Mouse (Mus musculus): ENCODE data around the gene Mum1l1. TPM values are rescaled to one million over a fixed set of nuclear protein-coding genes. Genes with fewer than 3 reads are reported as not detected.

Mum1l1 gene
- polyA plus RNA-seq, 2 experiments = 17.2 to 52.6 TPM

- ATAC-seq (ENCODE audit: low FRiP score, low read depth) (no peak), DNase-seq (ENCODE audit: low spot score) (no peak)
- Histone ChIP-seq H3K27me3 (ENCODE audit: control insufficient read depth, insufficient read depth, low read length) (no peaks in the 10 kb centered on the region), H3K27ac (replicated peaks; ENCODE audit: low read depth, low read length) (no peak overlapping the region), H3K4me3 (replicated peaks; ENCODE audit: low read length) (no peak overlapping the region), H3K4me2 (replicated peaks; ENCODE audit: low read depth, low read length, severe bottlenecking) (no peak overlapping the region), H3K9ac (ENCODE audit: low read depth, low read length, severe bottlenecking) (no peak overlapping the region), H3K4me1 (ENCODE audit: control insufficient read depth, insufficient read depth, low read length) (no peaks in the 10 kb centered on the region), H3K9me3 (ENCODE audit: control insufficient read depth, low read length) (no peaks in the 10 kb centered on the region), H3K36me3 (ENCODE audit: control insufficient read depth, insufficient read depth, low read length) (no peaks in the 10 kb centered on the region)
- WGBS = 71% methylated on average over 4 of the region's 4 CpGs
- no peak for TF ChIP-seq POLR2A (IDR thresholded peaks at IDR 0.05; ENCODE audit: borderline replicate concordance, extremely low read depth, insufficient read depth, insufficient read length)
Measured at GRCm38 (mm10) chrX:139220830-139221229, 11.0 kb downstream of the Mum1l1 start.

DNA sequence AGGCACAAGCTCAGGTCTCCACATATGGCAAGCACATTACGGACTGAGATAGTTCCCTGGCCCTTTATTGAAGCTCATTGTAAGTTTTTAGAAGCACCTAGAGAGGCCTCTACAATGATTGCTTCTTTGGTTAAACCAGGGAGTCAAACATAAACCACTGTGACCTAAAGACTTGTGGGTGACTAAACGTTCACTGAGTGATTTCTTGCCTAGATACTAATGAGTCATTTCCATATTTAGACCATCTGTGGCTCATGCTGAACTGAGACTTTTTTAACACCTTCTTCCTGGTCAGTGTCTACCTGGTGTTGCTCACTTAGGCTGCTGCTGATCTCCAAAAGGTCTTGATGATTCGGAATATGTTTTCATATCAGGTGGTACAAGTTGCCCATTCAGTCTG is 12.1 kb downstream of the Mum1l1 start:
- Histone ChIP-seq H3K9me3 (ENCODE audit: control insufficient read depth, low read length) (no peaks in the 10 kb centered on the region), H3K36me3 (ENCODE audit: control insufficient read depth, insufficient read depth, low read length) (no peaks in the 10 kb centered on the region), H3K27me3 (ENCODE audit: control insufficient read depth, insufficient read depth, low read length) (no peaks in the 10 kb centered on the region), H3K27ac (replicated peaks; ENCODE audit: low read depth, low read length) (no peak overlapping the region), H3K4me3 (replicated peaks; ENCODE audit: low read length) (no peak overlapping the region), H3K9ac (ENCODE audit: low read depth, low read length, severe bottlenecking) (no peak overlapping the region), H3K4me1 (ENCODE audit: control insufficient read depth, insufficient read depth, low read length) (no peaks in the 10 kb centered on the region), H3K4me2 (replicated peaks; ENCODE audit: low read depth, low read length, severe bottlenecking) (no peak overlapping the region)
- no peak for TF ChIP-seq POLR2A (IDR thresholded peaks at IDR 0.05; ENCODE audit: borderline replicate concordance, extremely low read depth, insufficient read depth, insufficient read length)
- DNase-seq (ENCODE audit: low spot score) (no peak), ATAC-seq (ENCODE audit: low FRiP score, low read depth) (no peak)
- WGBS = 78% methylated on average over 3 of the region's 3 CpGs

DNA sequence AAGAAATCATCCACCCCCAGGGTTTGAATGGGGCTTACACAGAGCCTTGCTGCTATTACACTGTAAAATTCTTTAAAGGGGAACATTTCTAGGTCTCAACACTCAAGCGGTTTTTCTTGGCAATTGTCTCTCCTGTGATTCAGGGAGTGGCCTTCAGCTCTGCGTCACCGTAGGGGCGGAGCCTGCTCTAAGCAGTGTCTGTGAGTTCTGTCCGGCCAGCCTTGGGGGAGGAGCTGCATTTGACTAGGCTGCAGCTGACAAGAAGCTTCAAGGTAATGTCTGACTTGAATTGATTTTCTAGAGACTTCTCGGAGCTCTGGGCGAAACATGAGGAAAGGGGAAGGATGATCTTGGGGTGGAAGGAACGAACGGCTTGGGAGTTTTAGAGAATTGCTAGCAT is 21.3 kb downstream of the Mum1l1 start:
- DNase-seq (ENCODE audit: low spot score) (peak; percentile 58), ATAC-seq (ENCODE audit: low FRiP score, low read depth) (peak; percentile 80)
- Histone ChIP-seq H3K4me1 (ENCODE audit: control insufficient read depth, insufficient read depth, low read length) (no peaks in the 10 kb centered on the region), H3K9ac (ENCODE audit: low read depth, low read length, severe bottlenecking) (no peak overlapping the region), H3K4me2 (replicated peaks; ENCODE audit: low read depth, low read length, severe bottlenecking) (0 out of 2 replicates have a peak overlapping the region, but pooled peaks have one; percentile 2), H3K9me3 (ENCODE audit: control insufficient read depth, low read length) (no peaks in the 10 kb centered on the region; the same call in 1 of the 2 replicates), H3K27me3 (ENCODE audit: control insufficient read depth, insufficient read depth, low read length) (no peaks in the 10 kb centered on the region), H3K36me3 (ENCODE audit: control insufficient read depth, insufficient read depth, low read length) (peaks cover 9% of the 10 kb centered on the region; the same call in 1 of the 2 replicates), H3K27ac (replicated peaks; ENCODE audit: low read depth, low read length) (no peak overlapping the region), H3K4me3 (replicated peaks; ENCODE audit: low read length) (no peak overlapping the region)
- WGBS = 39% methylated on average over 9 of the region's 9 CpGs
- no peak for TF ChIP-seq POLR2A (IDR thresholded peaks at IDR 0.05; ENCODE audit: borderline replicate concordance, extremely low read depth, insufficient read depth, insufficient read length)

- no peak for DNase-seq (ENCODE audit: low spot score)
Measured at GRCm38 (mm10) chrX:139247294-139247693, 37.5 kb downstream of the Mum1l1 start.

GRCm38 (mm10) chrX:139257072-139257471 is 47.2 kb downstream of the Mum1l1 start:
- Histone ChIP-seq H3K27me3 (ENCODE audit: control insufficient read depth, insufficient read depth, low read length) (no peaks in the 10 kb centered on the region), H3K36me3 (ENCODE audit: control insufficient read depth, insufficient read depth, low read length) (no peaks in the 10 kb centered on the region), H3K4me1 (ENCODE audit: control insufficient read depth, insufficient read depth, low read length) (no peaks in the 10 kb centered on the region), H3K4me2 (replicated peaks; ENCODE audit: low read depth, low read length, severe bottlenecking) (no peak overlapping the region), H3K4me3 (replicated peaks; ENCODE audit: low read length) (no peak overlapping the region), H3K9me3 (ENCODE audit: control insufficient read depth, low read length) (no peaks in the 10 kb centered on the region), H3K9ac (ENCODE audit: low read depth, low read length, severe bottlenecking) (no peak overlapping the region), H3K27ac (replicated peaks; ENCODE audit: low read depth, low read length) (no peak overlapping the region)
- DNase-seq (ENCODE audit: low spot score) (no peak), ATAC-seq (ENCODE audit: low FRiP score, low read depth) (no peak)
- no peak for TF ChIP-seq POLR2A (IDR thresholded peaks at IDR 0.05; ENCODE audit: borderline replicate concordance, extremely low read depth, insufficient read depth, insufficient read length)
- 87% methylated on average over 10 of the region's 10 CpGs for WGBS

More at GRCm38 (mm10) chrX:139247294-139247693, 37.5 kb downstream of the Mum1l1 start:
- Histone ChIP-seq H3K4me3 (replicated peaks; ENCODE audit: low read length) (no peak overlapping the region), H3K4me2 (replicated peaks; ENCODE audit: low read depth, low read length, severe bottlenecking) (no peak overlapping the region), H3K9ac (ENCODE audit: low read depth, low read length, severe bottlenecking) (no peak overlapping the region), H3K4me1 (ENCODE audit: control insufficient read depth, insufficient read depth, low read length) (no peaks in the 10 kb centered on the region), H3K36me3 (ENCODE audit: control insufficient read depth, insufficient read depth, low read length) (no peaks in the 10 kb centered on the region), H3K27me3 (ENCODE audit: control insufficient read depth, insufficient read depth, low read length) (no peaks in the 10 kb centered on the region), H3K9me3 (ENCODE audit: control insufficient read depth, low read length) (no peaks in the 10 kb centered on the region), H3K27ac (replicated peaks; ENCODE audit: low read depth, low read length) (no peak overlapping the region)
- ATAC-seq (ENCODE audit: low FRiP score, low read depth) = no peak
- TF ChIP-seq POLR2A (IDR thresholded peaks at IDR 0.05; ENCODE audit: borderline replicate concordance, extremely low read depth, insufficient read depth, insufficient read length) = no peak
- 88% methylated on average over 3 of the region's 3 CpGs for WGBS

DNA sequence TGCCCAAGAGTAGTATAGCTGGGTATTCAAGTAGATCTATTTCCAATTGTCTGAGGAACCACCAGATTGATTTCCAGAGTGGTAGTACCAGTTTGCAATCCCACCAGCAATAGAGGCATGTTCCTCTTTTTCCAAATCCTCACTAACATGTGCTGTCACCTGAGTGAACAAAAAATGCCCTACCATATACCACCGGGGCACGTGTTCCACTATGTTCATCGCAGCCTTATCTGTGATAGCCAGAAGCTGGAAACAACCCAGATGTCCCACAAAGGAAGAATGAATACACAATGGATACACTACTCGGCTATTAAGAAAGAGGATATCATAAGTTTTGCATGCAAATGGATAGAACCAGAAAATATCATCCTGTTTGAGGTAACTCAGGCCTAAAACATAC is 72.1 kb downstream of the Mum1l1 start:
- no peaks in the 10 kb centered on the region for H3K9me3 ChIP-seq (ENCODE audit: control insufficient read depth, low read length)
- no peak overlapping the region for H3K9ac ChIP-seq (ENCODE audit: low read depth, low read length, severe bottlenecking)
- no peaks in the 10 kb centered on the region for H3K4me1 ChIP-seq (ENCODE audit: control insufficient read depth, insufficient read depth, low read length)
- 92% methylated on average over 4 of the region's 4 CpGs for WGBS
- H3K4me2 ChIP-seq (replicated peaks; ENCODE audit: low read depth, low read length, severe bottlenecking) = no peak overlapping the region
- H3K27ac ChIP-seq (replicated peaks; ENCODE audit: low read depth, low read length) = no peak overlapping the region
- no peak for DNase-seq (ENCODE audit: low spot score)
- TF ChIP-seq POLR2A (IDR thresholded peaks at IDR 0.05; ENCODE audit: borderline replicate concordance, extremely low read depth, insufficient read depth, insufficient read length) = no peak
- no peak overlapping the region for H3K4me3 ChIP-seq (replicated peaks; ENCODE audit: low read length)
- ATAC-seq (ENCODE audit: low FRiP score, low read depth) = no peak
- no peaks in the 10 kb centered on the region for H3K27me3 ChIP-seq (ENCODE audit: control insufficient read depth, insufficient read depth, low read length)
- no peaks in the 10 kb centered on the region for H3K36me3 ChIP-seq (ENCODE audit: control insufficient read depth, insufficient read depth, low read length)

Other genes starting within 250 kb of the Mum1l1 start
- 0.06 and 0.08 TPM in 2 replicates for gene Serpina7, start 124.8 kb upstream of the Mum1l1 start, polyA plus RNA-seq (2012; rRNA removed)
- 0.19 and 0.23 TPM in 2 replicates for gene Serpina7, start 124.8 kb upstream of the Mum1l1 start, polyA plus RNA-seq (2014; fragmentation: Nextera tagmentation; extraction: Ambion mirVana)
- not detected in 2 replicates for gene 4930513O06Rik, start 123.8 kb upstream of the Mum1l1 start, polyA plus RNA-seq (2012; rRNA removed)
- gene 4930513O06Rik, start 123.8 kb upstream of the Mum1l1 start, polyA plus RNA-seq (2014; fragmentation: Nextera tagmentation; extraction: Ambion mirVana) = not detected in 2 replicates
- gene 4933428M09Rik, start 30.8 kb upstream of the Mum1l1 start, polyA plus RNA-seq (2012; rRNA removed) = not detected in 2 replicates
- gene 4933428M09Rik, start 30.8 kb upstream of the Mum1l1 start, polyA plus RNA-seq (2014; fragmentation: Nextera tagmentation; extraction: Ambion mirVana) = not detected in 2 replicates
- gene Trap1a, start 123.6 kb downstream of the Mum1l1 start, polyA plus RNA-seq (2012; rRNA removed) = 0.20 and 0.25 TPM in 2 replicates
- not detected in 2 replicates for gene Trap1a, start 123.6 kb downstream of the Mum1l1 start, polyA plus RNA-seq (2014; fragmentation: Nextera tagmentation; extraction: Ambion mirVana)